Mouse (Mus musculus): Measurements from ENCODE around the gene Bnip1.

Bnip1 gene

GRCm38 (mm10) chr17:26793068-26793765, 12.4 kb downstream of the Bnip1 start:
- in situ Hi-C loops (cut with MboI, MseI), result no loop called here

GRCm38 (mm10) chr17:26794744-26795143, 13.9 kb downstream of the Bnip1 start:
- in situ Hi-C loops (cut with MboI, MseI), result loop anchor here (5.0 kb wide), 1 partner anchor 78 kb away; no protein-coding TSS in a partner anchor

- in situ Hi-C loops (cut with MboI, MseI), result loop anchor here (5.0 kb wide), 1 partner anchor 77 kb away; no protein-coding TSS in a partner anchor
Observed at GRCm38 (mm10) chr17:26795386-26795785, 14.5 kb downstream of the Bnip1 start.

GRCm38 (mm10) chr17:26797379-26798128, 16.7 kb downstream of the Bnip1 start:
- in situ Hi-C loops (cut with MboI, MseI), result loop anchor here (5.0 kb wide), 1 partner anchor 75 kb away; no protein-coding TSS in a partner anchor

GRCm38 (mm10) chr17:26802886-26803285, 22.0 kb downstream of the Bnip1 start:
- in situ Hi-C loops (cut with MboI, MseI), result no loop called here

- in situ Hi-C loops (cut with MboI, MseI), result no loop called here
Observed at GRCm38 (mm10) chr17:26812607-26813006, 31.7 kb downstream of the Bnip1 start.

- in situ Hi-C loops (cut with MboI, MseI), result no loop called here
Observed at GRCm38 (mm10) chr17:26813497-26813896, 32.6 kb downstream of the Bnip1 start.

- in situ Hi-C loops (cut with MboI, MseI), result loop anchor here (5.0 kb wide), 1 partner anchor 90 kb away; no protein-coding TSS in a partner anchor
Observed at GRCm38 (mm10) chr17:26816810-26817209, 35.9 kb downstream of the Bnip1 start.

GRCm38 (mm10) chr17:26817776-26818175, 36.9 kb downstream of the Bnip1 start:
- in situ Hi-C loops (cut with MboI, MseI), result loop anchor here (5.0 kb wide), 1 partner anchor 90 kb away; no protein-coding TSS in a partner anchor

GRCm38 (mm10) chr17:26826131-26826530, 45.3 kb downstream of the Bnip1 start:
- in situ Hi-C loops (cut with MboI, MseI), result loop anchor here (25.0 kb wide), 1 partner anchor 1464 kb away; the partner anchor contains the start of genes Tpsb2 and Tpsg1

- in situ Hi-C loops (cut with MboI, MseI), result loop anchor here (5.0 to 25.0 kb wide), 2 partner anchors 1207 to 1472 kb away; partner anchors contain the start of genes Tpsb2 and Tpsg1
Observed at GRCm38 (mm10) chr17:26833806-26834205, 52.9 kb downstream of the Bnip1 start.

GRCm38 (mm10) chr17:26834302-26834965, 53.6 kb downstream of the Bnip1 start:
- in situ Hi-C loops (cut with MboI, MseI), result loop anchor here (5.0 to 25.0 kb wide), 2 partner anchors 1207 to 1472 kb away; partner anchors contain the start of genes Tpsb2 and Tpsg1

- in situ Hi-C loops (cut with MboI, MseI), result loop anchor here (5.0 to 25.0 kb wide), 2 partner anchors 1208 to 1473 kb away; partner anchors contain the start of genes Tpsb2 and Tpsg1
Observed at GRCm38 (mm10) chr17:26834966-26835755, 54.3 kb downstream of the Bnip1 start.

GRCm38 (mm10) chr17:26835956-26836355, 55.1 kb downstream of the Bnip1 start:
- in situ Hi-C loops (cut with MboI, MseI), result loop anchor here (25.0 kb wide), 1 partner anchor 1474 kb away; the partner anchor contains the start of genes Tpsb2 and Tpsg1

GRCm38 (mm10) chr17:26836377-26836776, 55.5 kb downstream of the Bnip1 start:
- in situ Hi-C loops (cut with MboI, MseI), result loop anchor here (25.0 kb wide), 1 partner anchor 1474 kb away; the partner anchor contains the start of genes Tpsb2 and Tpsg1

GRCm38 (mm10) chr17:26836786-26837545, 56.1 kb downstream of the Bnip1 start:
- in situ Hi-C loops (cut with MboI, MseI), result loop anchor here (25.0 kb wide), 1 partner anchor 1475 kb away; the partner anchor contains the start of genes Tpsb2 and Tpsg1

- in situ Hi-C loops (cut with MboI, MseI), result loop anchor here (25.0 kb wide), 1 partner anchor 1475 kb away; the partner anchor contains the start of genes Tpsb2 and Tpsg1
Observed at GRCm38 (mm10) chr17:26837546-26837985, 56.7 kb downstream of the Bnip1 start.

GRCm38 (mm10) chr17:26838191-26838910, 57.5 kb downstream of the Bnip1 start:
- in situ Hi-C loops (cut with MboI, MseI), result loop anchor here (25.0 kb wide), 1 partner anchor 1476 kb away; the partner anchor contains the start of genes Tpsb2 and Tpsg1
